Mouse (Mus musculus): ENCODE results near the gene Thoc6.

- TF ChIP-seq GATA1 (IDR thresholded peaks at IDR 0.05; ENCODE audit: borderline replicate concordance, low read length) (no peak), FLI1 (IDR thresholded peaks at IDR 0.05; ENCODE audit: low read length) (no peak)
Observed at GRCm38 (mm10) chr17:23630195-23631020, 43.3 kb downstream of the Thoc6 start.

All from megakaryocyte, embryonic 14.5 days (primary cell).